Mouse (Mus musculus): ENCODE measurements around the gene Pfkm. TPM values are rescaled to one million over a fixed set of nuclear protein-coding genes. Genes with fewer than 3 reads are reported as not detected.

Gene Pfkm
- total and polyA plus RNA-seq, 3 experiments = 33.5 to 73.6 (median 46.1) TPM

- DNase-seq = no peak
Measured at GRCm38 (mm10) chr15:98096957-98097356, 4.6 kb downstream of the Pfkm start.

DNA sequence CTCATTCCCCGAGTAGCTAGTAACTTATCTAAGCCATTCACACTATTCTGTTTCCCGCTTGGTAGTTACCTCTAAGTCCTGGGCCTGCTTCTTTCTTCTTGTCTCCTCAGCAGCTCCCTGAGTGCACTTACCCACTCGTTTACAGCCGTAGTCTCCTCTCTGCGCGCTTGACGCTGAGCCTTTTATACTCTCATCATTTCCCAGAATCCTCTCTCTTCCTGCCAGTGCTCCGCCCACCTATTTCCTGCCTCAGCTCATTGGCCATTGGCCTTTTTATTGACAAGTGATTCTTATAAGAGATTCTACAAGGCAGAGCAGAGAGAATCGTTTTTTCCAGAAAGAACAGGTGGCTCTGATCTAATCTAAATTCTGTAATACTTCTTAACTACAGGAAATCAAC, 6.1 kb downstream of the Pfkm start:
- DNase-seq = no peak

DNA sequence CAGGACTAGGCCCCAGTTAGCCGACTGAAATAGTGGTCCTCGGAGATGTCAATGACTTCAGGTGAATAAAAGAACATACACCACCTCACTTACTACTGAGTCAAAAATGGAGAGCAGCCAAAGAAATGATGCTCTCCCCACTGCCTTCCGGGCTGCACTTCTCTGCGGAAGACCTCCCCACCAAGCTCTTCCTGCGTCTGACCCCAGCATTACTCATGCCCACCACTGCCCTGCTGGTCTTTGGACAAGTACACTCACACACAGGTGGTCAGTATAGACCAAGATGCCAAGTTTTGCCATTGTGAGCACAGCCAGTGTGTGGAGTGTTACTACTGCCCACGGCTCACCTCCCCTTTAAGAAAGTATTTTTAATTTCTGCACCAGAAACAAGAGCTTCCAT, 10.0 kb downstream of the Pfkm start:
- no peak for DNase-seq

DNA sequence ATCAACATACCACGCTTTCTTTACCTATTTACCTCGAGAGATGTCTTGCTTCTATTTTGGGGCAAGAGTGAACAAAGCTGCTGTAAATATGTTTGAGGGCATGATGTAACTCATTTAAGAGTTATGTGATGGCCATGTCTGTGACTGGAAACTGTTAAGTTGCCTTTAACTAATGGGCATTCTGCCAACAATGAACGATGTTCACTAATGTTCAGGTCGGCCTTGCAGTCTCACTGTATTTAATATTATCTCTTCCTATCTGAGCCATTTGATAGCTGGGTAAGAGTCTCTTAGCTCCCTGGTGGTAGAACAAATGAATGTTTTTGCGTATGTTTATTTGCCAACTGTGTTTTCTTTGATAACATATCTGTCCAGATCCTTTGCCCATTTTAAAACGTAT, 14.1 kb downstream of the Pfkm start:
- DNase-seq = no peak

DNA sequence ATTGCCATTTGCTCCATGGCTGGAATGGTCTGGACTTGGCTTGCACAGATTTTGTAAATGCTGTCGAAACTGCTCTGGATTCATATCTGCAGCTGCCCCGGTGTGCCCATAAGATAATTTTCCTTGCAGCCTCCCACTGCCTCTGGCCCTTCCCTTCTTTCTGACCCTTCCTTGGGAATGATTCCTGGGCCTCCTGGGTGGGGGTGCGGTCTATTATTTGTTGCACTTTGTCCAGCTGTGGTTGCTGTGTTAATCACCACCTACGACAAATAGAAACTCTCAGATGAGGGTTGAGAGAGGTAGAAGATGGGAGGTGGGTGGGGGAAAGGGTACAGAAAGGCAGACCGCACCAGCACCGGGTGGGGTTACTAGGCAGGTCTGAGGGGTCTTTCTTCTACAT, 14.8 kb downstream of the Pfkm start:
- DNase-seq = no peak

DNA sequence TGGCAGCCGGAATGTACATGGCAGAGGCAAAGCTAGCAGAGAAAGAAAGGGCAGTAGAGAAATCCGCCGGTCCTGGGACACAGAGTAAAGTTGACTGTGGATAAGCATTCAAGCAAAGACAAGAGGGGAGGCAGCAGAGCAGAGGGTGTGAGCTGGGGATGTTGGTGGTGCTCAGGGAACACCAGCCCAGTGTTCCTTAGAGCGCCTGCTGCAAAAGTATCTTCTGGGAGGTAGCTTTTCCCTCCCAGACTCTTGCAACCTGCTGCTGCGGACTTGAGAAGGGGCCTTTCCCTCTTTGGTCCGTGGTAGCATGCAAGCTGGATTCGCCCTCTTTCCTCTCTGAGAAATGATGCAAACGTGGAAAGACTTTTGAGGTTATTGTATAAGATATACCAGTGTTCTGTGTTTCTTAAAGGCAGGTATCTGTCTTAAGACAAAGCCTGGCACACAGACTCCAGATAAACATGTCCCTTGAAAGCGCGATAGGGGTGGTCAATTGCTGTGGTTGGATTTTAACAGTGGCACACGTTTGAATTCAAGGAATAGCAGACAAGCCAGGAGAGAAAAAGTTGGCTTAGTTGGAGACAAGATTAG, 15.4 kb downstream of the Pfkm start:
- DNase-seq = no peak

GRCm38 (mm10) chr15:98108297-98109152, 16.1 kb downstream of the Pfkm start:
- DNase-seq = peak; percentile 93

- DNase-seq = no peak
Measured at GRCm38 (mm10) chr15:98111791-98112190, 19.4 kb downstream of the Pfkm start.

DNA sequence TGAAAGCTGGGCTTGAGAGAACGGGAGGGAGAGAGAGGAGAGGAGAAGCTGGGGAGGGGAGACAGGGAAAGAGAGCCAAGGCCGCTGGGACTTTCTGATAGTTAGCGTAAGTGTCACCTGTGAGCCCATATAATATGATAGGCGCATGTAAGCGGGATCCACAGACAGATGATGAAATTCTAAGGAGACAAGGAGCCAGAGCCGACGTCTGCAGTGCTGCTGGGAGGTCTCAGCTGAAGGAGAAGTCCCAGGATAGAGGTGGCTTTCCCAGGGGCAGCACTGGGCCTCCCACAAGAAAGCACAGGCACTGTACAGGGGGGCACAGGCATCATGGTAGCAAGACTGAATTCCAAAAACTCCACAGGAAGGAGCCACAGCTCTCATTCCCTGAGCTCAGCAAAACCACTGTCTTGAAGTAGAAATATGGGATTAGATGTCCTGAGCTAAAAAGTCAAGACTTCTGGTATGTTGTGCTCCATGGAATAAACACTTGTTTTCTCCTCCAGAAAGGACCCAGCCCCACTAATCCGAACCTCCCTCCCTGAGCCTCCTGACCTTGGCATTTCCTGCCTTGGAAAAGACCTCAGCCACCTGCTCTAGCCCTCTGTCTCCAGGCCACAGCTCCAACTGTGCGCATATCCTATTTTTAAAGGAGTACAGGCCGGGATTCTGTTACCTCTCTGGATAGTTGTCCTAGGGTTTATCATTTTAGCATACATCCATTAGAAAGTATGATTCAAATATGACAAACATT, 21.9 kb downstream of the Pfkm start:
- DNase-seq = no peak

DNA sequence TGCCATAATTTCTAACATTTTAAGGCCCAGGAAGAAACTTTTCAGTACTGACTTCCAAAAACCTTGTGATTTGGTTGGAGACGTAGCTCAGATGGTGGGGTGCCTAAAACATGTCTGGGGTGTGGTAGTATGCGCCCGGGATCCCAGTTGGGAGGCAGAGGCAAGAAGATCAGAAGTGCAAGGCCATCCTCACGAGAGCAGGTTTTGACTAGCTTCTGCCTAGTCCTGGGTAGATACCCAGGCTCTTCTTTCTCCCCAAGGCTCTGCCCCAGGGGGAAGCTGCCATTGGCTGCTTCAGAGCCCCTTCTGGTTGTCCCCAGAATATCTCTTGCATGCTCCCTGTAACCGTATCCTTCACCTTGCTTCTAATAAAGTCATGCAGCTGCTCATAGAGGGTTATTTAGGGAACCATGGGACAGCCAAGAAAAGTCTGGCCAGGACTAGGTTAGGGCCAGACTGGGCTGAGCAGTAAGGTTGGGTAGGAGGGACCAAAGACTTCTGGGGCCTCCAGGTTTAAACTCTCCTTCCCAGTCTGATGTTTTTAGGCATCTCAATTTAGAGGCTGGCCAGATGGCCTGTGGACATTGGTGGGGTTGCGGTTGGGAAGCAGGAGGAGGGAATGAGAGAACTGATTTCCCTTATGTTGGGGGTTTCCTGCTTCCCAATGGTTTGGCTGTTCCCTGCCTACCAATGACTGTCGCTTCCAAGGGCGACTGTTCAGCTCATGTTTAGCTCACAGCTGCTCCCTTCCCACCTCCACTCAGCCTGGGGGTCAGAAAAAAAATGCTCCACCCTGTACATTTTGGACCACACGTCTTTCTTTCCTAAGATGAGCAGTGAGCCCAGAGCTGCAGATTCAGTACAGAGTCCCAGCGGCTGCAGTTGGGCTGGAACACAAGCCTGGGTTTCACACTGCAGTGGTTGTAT, 22.7 kb downstream of the Pfkm start:
- DNase-seq = no peak

- DNase-seq = no peak
Measured at GRCm38 (mm10) chr15:98115779-98116163, 23.4 kb downstream of the Pfkm start.

DNA sequence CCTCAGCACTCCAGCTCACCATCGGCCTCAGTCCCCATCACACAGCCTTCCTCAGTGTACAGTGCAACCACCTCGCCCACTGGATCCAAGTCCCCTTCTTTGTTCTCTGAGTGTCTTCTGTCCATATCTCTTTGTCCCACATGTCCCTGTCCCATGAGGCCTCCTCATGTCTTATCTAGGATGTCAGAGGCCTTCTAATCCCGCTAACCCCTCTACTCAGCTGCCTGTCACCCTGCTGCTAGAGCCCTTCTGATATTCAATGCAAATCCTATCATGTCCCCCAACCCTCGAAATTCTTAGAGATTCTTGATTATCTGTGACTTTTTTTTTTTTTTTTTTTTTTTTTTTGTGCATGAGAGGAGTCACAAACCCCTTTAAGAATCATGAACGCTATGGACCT, 23.9 kb downstream of the Pfkm start:
- no peak for DNase-seq

DNA sequence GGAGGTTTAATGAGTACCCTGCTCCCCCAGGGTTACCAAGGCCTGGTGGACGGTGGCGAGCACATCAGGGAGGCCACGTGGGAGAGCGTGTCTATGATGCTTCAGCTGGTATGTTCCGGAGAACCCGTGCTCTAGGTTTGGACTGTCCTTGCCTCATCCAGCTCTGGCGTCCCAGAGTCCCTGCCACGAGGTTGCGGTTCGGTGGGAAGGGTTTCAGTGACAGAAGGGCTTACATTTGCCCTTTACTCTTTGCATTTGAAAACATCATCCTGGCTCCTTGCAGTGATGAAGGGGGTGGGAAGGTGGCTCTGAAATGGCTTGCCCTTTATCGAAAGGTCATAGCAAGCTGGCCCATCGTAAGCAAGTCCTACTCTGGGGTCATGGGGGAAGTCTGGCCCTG, 27.0 kb downstream of the Pfkm start:
- no peak for DNase-seq

- DNase-seq = no peak
Measured at GRCm38 (mm10) chr15:98120831-98121230, 28.4 kb downstream of the Pfkm start.

GRCm38 (mm10) chr15:98131001-98131400, 38.6 kb downstream of the Pfkm start:
- no peak for DNase-seq

GRCm38 (mm10) chr15:98131451-98131850, 39.1 kb downstream of the Pfkm start:
- no peak for DNase-seq

DNA sequence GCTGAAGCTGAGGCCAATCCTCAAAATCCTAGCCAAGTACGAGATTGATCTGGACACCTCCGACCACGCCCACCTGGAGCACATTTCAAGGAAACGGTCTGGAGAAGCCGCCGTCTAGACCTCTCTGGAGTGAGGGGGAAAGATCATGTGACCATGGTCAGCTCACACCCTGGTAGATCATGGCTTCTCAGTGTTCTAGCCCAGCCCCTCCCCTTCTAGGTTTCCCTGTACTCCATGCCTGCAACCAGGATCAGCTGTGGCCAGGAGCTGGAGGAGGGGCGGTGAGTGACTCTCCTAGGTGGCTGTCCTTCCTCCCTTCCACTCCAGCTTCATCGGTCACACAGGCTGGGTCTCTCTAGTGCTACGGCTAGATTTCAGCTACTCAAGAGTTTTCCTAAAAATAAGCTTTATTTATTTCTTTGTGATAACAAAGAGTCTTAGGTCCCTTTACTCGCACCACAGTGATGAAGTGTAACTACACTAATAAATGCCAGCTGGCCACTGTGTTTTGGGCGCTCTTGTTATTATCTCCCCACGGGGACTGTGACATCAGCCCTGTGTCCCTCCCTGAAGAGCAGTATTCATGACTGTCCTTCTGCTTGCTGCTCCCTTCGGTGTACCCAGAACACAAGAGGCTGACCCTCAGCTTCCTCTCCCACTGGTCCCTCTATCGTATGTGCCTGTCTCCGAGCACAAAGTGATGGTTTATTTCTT, 39.7 kb downstream of the Pfkm start:
- no peak for DNase-seq

DNA sequence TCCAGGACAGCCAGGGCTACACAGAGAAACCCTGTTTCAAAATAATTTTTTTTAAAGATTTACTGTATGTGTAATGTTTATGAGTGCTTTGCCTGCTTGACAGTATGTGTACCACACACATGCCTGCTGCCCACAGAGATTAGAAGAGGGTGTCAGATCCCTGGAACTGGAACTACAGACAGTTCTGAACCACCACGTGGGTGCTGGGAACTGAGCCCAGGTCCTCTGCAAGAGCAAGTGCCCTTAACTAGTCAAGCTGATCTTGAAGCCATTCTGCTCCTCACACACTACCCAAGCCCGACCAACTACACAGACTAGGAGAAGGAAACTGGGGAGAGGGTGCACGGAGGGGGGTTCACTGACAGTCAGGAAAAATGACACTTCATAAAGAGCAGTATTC, 41.1 kb downstream of the Pfkm start:
- DNase-seq = no peak

- no peak for DNase-seq
Measured at GRCm38 (mm10) chr15:98134034-98134433, 41.6 kb downstream of the Pfkm start.

DNA sequence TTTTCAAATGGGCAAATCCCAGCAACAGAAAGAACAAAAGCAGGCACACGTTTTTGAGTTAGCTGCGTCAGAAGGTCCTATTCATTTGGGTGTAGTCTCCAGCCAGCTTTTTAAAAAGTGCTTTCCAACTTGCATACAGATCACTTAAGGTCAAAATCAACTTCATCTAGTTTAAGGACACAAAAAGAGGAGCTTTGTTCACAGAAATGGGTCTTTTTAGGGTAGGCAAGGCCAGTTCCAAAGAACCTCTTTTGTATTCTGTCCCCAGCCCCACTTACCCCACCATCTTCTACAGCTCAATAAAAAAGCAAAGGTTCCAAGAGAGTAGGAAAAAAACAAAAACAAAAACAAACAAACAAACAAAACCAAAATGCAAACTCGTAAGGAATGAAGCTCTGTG, 42.3 kb downstream of the Pfkm start:
- no peak for DNase-seq

DNA sequence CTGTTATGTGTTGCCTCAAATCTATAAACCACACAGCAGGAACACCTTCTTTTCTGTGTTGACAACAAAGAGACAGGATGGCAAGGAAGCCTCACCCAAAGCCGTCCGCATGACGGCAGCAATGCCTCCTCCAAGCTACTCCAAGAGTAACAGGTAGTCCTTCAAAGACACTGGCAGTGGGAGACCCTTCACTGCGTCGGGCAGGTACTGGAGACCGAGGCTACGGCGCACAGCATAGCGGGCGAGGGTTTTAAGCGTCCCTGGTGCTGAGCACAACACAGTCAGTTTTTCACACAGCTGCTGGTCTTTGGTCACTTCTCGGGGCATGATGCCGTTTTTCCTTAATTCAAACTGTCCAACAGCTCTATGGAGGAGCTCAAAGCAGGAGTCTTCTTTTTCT, 43.3 kb downstream of the Pfkm start:
- no peak for DNase-seq
